Mouse (Mus musculus) stomach, postnatal 0 days (tissue): ENCODE results near the gene Wnt2b. TPM values are rescaled to one million over a fixed set of nuclear protein-coding genes. Genes with fewer than 3 reads are reported as not detected.

ENCODE experiments used
- ATAC-seq: fragments of 200-750 bp; cut with Nextera tagmentation; 2 replicates; pipeline ENCODE4 v1.8.0; 2017; ENCODE audit not compliant: low FRiP score, low TSS enrichment
- DNase-seq: peaks from one replicate; pipeline ENCODE4 v3.0.0-alpha.2; 2016; ENCODE audit warnings: low spot score
- H3K27ac ChIP-seq: fragments of 300-500 bp; sonication (generic); replicated peaks from 2 replicates; pipeline ENCODE4 v1.5.1; 2014; ENCODE audit warnings: mild to moderate bottlenecking, control low read depth
- H3K27me3 ChIP-seq: fragments of 300-500 bp; sonication (generic); 2 replicates; pipeline ENCODE4 v1.6.1; 2014; ENCODE audit warnings: low read length; ENCODE audit not compliant: control insufficient read depth, insufficient read depth
- H3K36me3 ChIP-seq: fragments of 300-500 bp; sonication (generic); 2 replicates; pipeline ENCODE4 v1.6.1; 2014; ENCODE audit warnings: low read length, mixed read lengths; ENCODE audit not compliant: control insufficient read depth, insufficient read depth
- H3K4me1 ChIP-seq: fragments of 300-500 bp; sonication (generic); replicated peaks from 2 replicates; pipeline ENCODE4 v1.6.1; 2014; ENCODE audit warnings: antibody characterized with exemption; ENCODE audit not compliant: control insufficient read depth, insufficient read depth
- H3K4me2 ChIP-seq: fragments of 300-500 bp; sonication (generic); replicated peaks from 2 replicates; pipeline ENCODE4 v1.6.1; 2014; ENCODE audit warnings: low read depth, mild to moderate bottlenecking, control low read depth, moderate library complexity
- H3K4me3 ChIP-seq: fragments of 300-500 bp; sonication (generic); 2 replicates; pipeline ENCODE4 v1.5.1; 2014; ENCODE audit warnings: low read depth, low read length, control low read depth
- H3K9ac ChIP-seq: fragments of 300-500 bp; sonication (generic); 2 replicates; pipeline ENCODE4 v1.6.1; 2014; ENCODE audit warnings: mild to moderate bottlenecking, low read length, control low read depth, mixed read lengths
- H3K9me3 ChIP-seq: fragments of 300-500 bp; sonication (generic); 2 replicates; pipeline ENCODE4 v1.6.1; 2016; ENCODE audit warnings: low read length; ENCODE audit not compliant: control insufficient read depth
- CTCF ChIP-seq: IDR thresholded peaks from 2 replicates; pipeline ENCODE4 v1.5.1; 2016; ENCODE audit warnings: antibody characterized with exemption, low read depth, mild to moderate bottlenecking, moderate library complexity
- EP300 ChIP-seq: optimal IDR thresholded peaks from 2 replicates; pipeline ENCODE3; 2016; ENCODE audit warnings: antibody characterized with exemption
- WGBS: fragments of 180-500 bp; shearing (Covaris S2); extraction: QIAGEN DNeasy Blood & Tissue Kit; methylation state at CpG from one replicate; pipeline ENCODE4 v1.1.7; 2014; 5-methylcytosine and 5-hydroxymethylcytosine counted together
- polyA plus RNA-seq: library from polyadenylated mRNA; unstranded; fragments of >200 nt; fragmentation: Nextera tagmentation; extraction: Ambion mirVana; gene quantifications from 2 replicates; pipeline ENCODE4 v1.2.1, GENCODE M21; 2015

Wnt2b gene
- 1.3 and 1.5 TPM in 2 replicates for polyA plus RNA-seq

DNA sequence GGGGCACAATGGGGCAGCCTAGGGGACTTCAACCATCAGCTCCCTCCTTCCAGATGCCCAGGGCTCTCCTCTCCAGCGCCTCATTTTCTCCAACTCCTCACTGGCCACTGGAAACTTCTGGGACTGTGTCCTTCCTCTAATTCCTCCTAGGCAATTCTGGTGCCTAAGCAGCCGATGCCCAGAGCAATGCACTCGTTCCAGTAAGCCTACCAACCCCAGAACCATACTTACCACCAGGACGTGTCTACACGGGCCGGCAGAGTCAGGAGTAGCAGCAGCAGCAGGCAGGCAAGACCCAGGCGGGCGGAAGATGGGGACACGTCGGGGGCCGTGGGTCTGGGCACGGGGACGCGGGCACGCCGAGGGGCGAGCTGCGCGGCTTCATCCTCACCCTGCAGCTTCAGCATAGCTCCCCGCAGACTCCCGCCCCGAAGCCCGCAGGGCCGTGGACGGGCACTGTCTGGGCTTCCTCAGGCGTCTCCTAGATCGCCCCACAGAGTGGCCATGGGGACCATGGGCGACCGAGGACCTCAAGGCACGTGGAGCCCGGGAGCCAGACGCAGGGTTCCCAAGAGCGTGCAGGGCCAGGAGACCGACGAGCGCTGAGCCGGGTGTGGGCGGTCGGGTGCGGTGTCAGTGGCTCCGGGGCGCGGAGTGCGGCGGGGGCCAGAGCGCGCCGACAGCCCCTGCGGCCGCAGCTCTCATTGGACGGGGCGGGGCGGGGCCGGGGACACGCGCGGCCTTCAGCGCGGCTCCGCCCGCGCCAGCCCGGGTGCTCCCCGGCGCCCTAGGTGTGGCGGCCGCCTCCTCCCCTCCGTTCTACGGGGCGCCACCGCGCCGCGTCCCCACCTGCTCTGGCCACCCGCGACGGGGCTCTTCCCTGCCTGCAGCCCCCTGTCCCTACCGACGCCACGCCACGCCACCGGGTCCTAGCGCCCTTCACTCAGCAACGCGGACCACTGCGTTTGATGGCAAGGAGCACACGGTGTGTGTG lies at the start of gene Wnt2b:
Wnt2b (minus strand) TSS at position 856 of the 994 bp plus-strand sequence.
- H3K36me3 ChIP-seq, result no peaks in the 10 kb centered on the region
- 0 out of 2 replicates have a peak within 1 kb of the TSS, but pooled peaks have one; percentile 30 for H3K27ac ChIP-seq
- no peaks in the 10 kb centered on the region for H3K9me3 ChIP-seq
- peaks cover 2% of the 10 kb centered on the region; the same call in 1 of the 2 replicates for H3K4me1 ChIP-seq
- H3K4me2 ChIP-seq, result peak within 1 kb of the TSS; percentile 85
- peak; percentile 68 for DNase-seq
- H3K27me3 ChIP-seq, result no peaks in the 10 kb centered on the region
- peak; percentile 75 for ATAC-seq
- 3% methylated on average over 60 of the region's 87 CpGs for WGBS
- TF ChIP-seq CTCF (no peak), EP300 (no peak)
- peak within 1 kb of the TSS; percentile 59 for H3K9ac ChIP-seq
- H3K4me3 ChIP-seq, result peak within 1 kb of the TSS; percentile 51

DNA sequence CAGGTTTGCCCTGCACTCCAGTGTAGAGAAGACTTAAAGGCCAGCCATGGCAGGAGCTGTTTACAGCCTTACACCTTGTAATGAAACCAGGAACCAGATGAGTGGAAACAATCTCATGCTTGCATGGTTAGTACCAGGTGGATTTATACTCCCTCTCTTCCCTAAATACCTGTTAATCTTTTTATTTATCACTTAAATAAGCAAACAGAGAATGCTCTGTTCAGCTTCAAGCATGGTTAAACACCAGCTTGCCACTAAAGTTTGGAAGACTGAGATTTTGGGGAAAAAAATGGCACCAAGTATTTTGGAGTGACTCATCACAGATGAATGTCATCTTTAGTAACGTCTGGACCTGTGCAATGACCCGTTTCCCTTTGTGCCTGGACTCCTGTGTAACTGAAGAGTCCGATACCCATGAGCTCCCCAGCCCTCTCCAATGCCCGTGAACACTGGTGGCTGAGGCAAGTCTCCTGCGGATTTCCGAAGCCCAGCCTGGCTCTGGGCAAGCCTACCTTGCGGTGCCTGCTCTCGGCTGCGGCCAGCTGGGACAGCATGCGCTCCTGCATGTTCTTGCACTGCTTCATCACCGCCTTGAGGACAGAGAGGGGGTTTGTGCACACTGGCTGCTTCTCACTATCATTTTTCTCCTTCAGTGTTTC lies 49.1 kb upstream of the Wnt2b start:
- H3K9ac ChIP-seq, result no peak overlapping the region
- H3K4me3 ChIP-seq, result no peak overlapping the region
- H3K36me3 ChIP-seq, result peaks cover 13% of the 10 kb centered on the region
- ATAC-seq, result no peak
- no peak overlapping the region for H3K27ac ChIP-seq
- no peaks in the 10 kb centered on the region for H3K9me3 ChIP-seq
- 0 out of 2 replicates have a peak, but pooled peaks cover 2% of the 10 kb centered on the region for H3K4me1 ChIP-seq
- DNase-seq, result no peak
- no peak overlapping the region for H3K4me2 ChIP-seq
- TF ChIP-seq EP300, result no peak
- no peak for TF ChIP-seq CTCF
- H3K27me3 ChIP-seq, result no peaks in the 10 kb centered on the region
- 82% methylated on average over 11 of the region's 11 CpGs for WGBS

DNA sequence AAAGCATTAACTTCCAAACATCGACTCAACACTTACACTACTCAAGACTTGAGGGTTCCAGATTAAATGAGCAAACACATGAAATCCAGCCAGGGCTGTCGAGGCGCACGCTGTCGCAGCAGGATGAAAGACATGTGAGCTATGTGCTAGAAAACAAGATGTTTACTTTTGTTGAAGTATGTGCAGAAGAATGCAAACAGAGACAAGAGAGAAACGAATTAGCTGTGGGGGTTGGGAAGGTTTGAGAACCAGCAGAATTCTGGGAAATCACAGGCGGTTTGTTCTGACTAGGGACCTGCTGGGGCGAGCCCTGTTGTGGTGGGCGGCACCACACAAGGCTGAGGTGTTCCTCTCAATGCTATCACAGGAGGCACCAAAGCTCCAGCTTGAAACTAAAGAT lies 46.3 kb upstream of the Wnt2b start:
- DNase-seq, result no peak
- Histone ChIP-seq H3K36me3 (peaks cover 27% of the 10 kb centered on the region), H3K4me2 (no peak overlapping the region), H3K27me3 (no peaks in the 10 kb centered on the region), H3K4me3 (no peak overlapping the region), H3K9ac (no peak overlapping the region), H3K27ac (no peak overlapping the region), H3K4me1 (no peaks in the 10 kb centered on the region), H3K9me3 (no peaks in the 10 kb centered on the region)
- TF ChIP-seq EP300 (no peak), CTCF (no peak)
- no peak for ATAC-seq
- 46% methylated on average over 9 of the region's 9 CpGs for WGBS

DNA sequence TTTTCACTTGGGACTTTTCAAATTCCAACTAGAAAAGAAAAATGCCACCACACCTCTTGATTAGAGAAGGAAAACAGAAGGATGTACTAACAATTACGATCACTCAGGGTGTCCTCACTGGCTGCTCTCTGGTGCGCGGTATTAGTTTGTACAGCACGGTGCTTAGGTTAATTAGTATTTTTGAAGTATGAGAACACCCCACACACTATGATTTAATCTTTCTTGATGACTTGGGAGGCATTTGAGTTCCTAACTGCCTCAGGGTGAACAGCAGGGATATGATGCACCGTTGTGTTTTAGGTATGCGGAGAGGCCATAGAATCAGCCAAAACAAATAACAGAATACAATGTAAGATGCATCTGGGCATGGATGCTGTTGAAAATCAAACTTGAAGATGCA lies 44.4 kb upstream of the Wnt2b start:
- H3K9me3 ChIP-seq, result no peaks in the 10 kb centered on the region
- no peak overlapping the region for H3K27ac ChIP-seq
- H3K4me2 ChIP-seq, result no peak overlapping the region
- no peak overlapping the region for H3K4me3 ChIP-seq
- no peak for ATAC-seq
- no peaks in the 10 kb centered on the region for H3K4me1 ChIP-seq
- H3K27me3 ChIP-seq, result no peaks in the 10 kb centered on the region
- TF ChIP-seq EP300 (no peak), CTCF (no peak)
- WGBS, result 91% methylated on average over 6 of the region's 6 CpGs
- DNase-seq, result no peak
- H3K36me3 ChIP-seq, result peaks cover 31% of the 10 kb centered on the region
- H3K9ac ChIP-seq, result no peak overlapping the region

DNA sequence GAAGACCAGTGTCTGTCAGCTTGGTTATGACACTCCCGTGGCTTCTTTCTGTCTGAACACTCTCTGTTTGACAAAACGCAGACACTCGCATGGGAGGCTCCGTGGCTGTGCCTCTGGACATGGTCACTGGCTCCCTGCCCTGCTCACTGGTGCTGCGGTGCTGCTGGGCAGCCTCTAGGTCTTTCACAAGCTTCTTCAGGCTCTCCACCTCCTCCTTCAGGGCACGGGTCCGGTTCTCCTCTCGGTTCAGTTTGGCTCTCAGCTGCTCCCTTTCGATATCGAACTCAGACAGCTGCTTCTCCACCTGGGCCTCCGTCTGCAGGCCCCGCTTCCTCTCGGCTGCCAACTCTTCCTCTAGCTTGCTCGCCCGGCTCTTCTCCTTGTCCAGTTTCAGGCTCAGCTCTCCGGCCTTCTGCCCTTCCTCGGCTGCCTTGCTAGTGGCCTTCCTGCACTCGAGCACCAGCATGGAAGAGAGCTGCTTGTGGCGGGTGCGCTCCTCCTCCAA lies 43.9 kb upstream of the Wnt2b start:
- no peaks in the 10 kb centered on the region for H3K4me1 ChIP-seq
- peaks cover 33% of the 10 kb centered on the region for H3K36me3 ChIP-seq
- H3K9me3 ChIP-seq, result no peaks in the 10 kb centered on the region
- no peak overlapping the region for H3K4me2 ChIP-seq
- H3K27ac ChIP-seq, result no peak overlapping the region
- DNase-seq (no peak), ATAC-seq (no peak)
- TF ChIP-seq CTCF (no peak), EP300 (no peak)
- no peaks in the 10 kb centered on the region for H3K27me3 ChIP-seq
- no peak overlapping the region for H3K9ac ChIP-seq
- no peak overlapping the region for H3K4me3 ChIP-seq
- 87% methylated on average over 20 of the region's 20 CpGs for WGBS
